Mouse (Mus musculus) heart, postnatal 36 days (tissue): ENCODE results near the gene Fam53a. TPM values are rescaled to one million over a fixed set of nuclear protein-coding genes. Genes with fewer than 3 reads are reported as not detected.

Experiments used
- DNase-seq, 2 experiments: peaks; one replicate each; pipeline ENCODE4 v3.0.0; 2021 to 2022
- intact Hi-C: fragments of 180-260 bp; cut with DNase I; formaldehyde crosslinking; loops from one replicate; pipeline ENCODE4 v1.15.1; 2025
- total RNA-seq, 2 experiments: library from RNA; stranded (reverse); gene quantifications; 2 replicates each; pipeline ENCODE4 v1.2.3; 2021

The Fam53a gene
- total RNA-seq, 2 experiments from 2014 or later: 25.9 to 28.7 TPM

- intact Hi-C loops: no loop called here
- no peak for DNase-seq
Observed at GRCm38 (mm10) chr5:33565886-33566285, 63.5 kb downstream of the Fam53a start.

GRCm38 (mm10) chr5:33556277-33556995 lies 73.0 kb downstream of the Fam53a start:
- intact Hi-C loops: no loop called here
- no peak for DNase-seq

Other genes with a start within 250 kb of the Fam53a start
- not detected for gene Nkx1-1, start 195.7 kb downstream of the Fam53a start, total RNA-seq
- under 1 TPM; 0.39 to 0.84 TPM for gene Gm9903, start 290 bp upstream of the Fam53a start, total RNA-seq
- gene Slbp, start 22.9 kb upstream of the Fam53a start, total RNA-seq: 10 to 100 TPM; 13.1 to 13.7 TPM
- 1 to 10 TPM; 2.0 to 2.2 TPM for gene Tacc3, start 28.5 kb upstream of the Fam53a start, total RNA-seq
- gene Tmem129, start 28.8 kb upstream of the Fam53a start, total RNA-seq: 10 to 100 TPM; 20.8 to 21.0 TPM
- 1 to 10 TPM; 6.2 to 9.6 TPM for gene Fgfr3, start 92.0 kb upstream of the Fam53a start, total RNA-seq
- 100 to 1,000 TPM; 134 to 161 TPM for gene Letm1, start 153.2 kb upstream of the Fam53a start, total RNA-seq
- gene Nsd2, start 191.1 kb upstream of the Fam53a start, total RNA-seq: 10 to 100 TPM; 23.1 to 23.2 TPM